Mouse (Mus musculus): ENCODE data around the gene Dmd. TPM values are rescaled to one million over a fixed set of nuclear protein-coding genes. Genes with fewer than 3 reads are reported as not detected.
"Not testable (repeated sequence)": the region's sequence is repeated elsewhere in the genome, so short reads cannot be mapped to it uniquely, and the experiment has no call there.

Dmd gene
- polyA plus RNA-seq, 1 experiment from 2014 or later, result 19.2 TPM

DNA sequence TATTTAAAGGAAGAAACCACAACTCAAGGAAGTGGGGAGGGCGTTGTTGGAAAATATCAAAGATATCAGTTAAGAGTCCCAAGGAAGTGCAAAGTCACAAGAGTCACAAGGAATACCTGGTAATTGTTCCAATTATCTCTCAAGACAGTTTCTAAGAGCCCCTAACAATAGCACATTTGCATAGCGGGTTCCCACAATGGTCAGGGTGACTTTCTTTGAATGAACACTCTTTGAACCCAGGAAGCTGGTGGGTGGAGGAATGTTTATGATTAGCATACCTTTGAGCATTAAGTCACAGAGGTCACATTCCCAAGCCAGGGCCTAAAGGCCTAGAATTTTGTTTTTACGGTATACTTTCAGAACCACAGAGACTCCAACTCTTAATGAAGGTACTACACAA is 1113.8 kb downstream of the Dmd start:
- DNase-seq (ENCODE audit: low spot score); H3K4me1 ChIP-seq (ENCODE audit: control insufficient read depth, insufficient read depth, low read length); H3K4me3 ChIP-seq (ENCODE audit: low read depth, low read length); H3K9me3 ChIP-seq (ENCODE audit: control insufficient read depth, low read length); H3K27ac ChIP-seq (replicated peaks; ENCODE audit: low read depth, low read length); H3K36me3 ChIP-seq (ENCODE audit: control insufficient read depth, insufficient read depth, low read length); ATAC-seq (ENCODE audit: insufficient number of reproducible peaks, low FRiP score, low TSS enrichment, low read depth); H3K27me3 ChIP-seq (ENCODE audit: control insufficient read depth, insufficient read depth, low read length); H3K4me2 ChIP-seq (ENCODE audit: low read depth, severe bottlenecking); H3K9ac ChIP-seq (ENCODE audit: low read length): not testable (repeated sequence)
- 94% methylated on average over 3 of the region's 3 CpGs for WGBS

- DNase-seq (ENCODE audit: low spot score), result no peak
- Histone ChIP-seq H3K9ac (ENCODE audit: low read length) (no peak overlapping the region), H3K27ac (replicated peaks; ENCODE audit: low read depth, low read length) (no peak overlapping the region), H3K4me3 (ENCODE audit: low read depth, low read length) (no peak overlapping the region), H3K36me3 (ENCODE audit: control insufficient read depth, insufficient read depth, low read length) (no peaks in the 10 kb centered on the region), H3K4me2 (ENCODE audit: low read depth, severe bottlenecking) (no peak overlapping the region), H3K9me3 (ENCODE audit: control insufficient read depth, low read length) (no peaks in the 10 kb centered on the region), H3K4me1 (ENCODE audit: control insufficient read depth, insufficient read depth, low read length) (no peaks in the 10 kb centered on the region), H3K27me3 (ENCODE audit: control insufficient read depth, insufficient read depth, low read length) (no peaks in the 10 kb centered on the region)
- no peak for ATAC-seq (ENCODE audit: insufficient number of reproducible peaks, low FRiP score, low TSS enrichment, low read depth)
- WGBS, result 73% methylated on average over 2 of the region's 2 CpGs
These were observed 1217.2 kb downstream of the Dmd start for GRCm38 (mm10) chrX:84165872-84166271.

GRCm38 (mm10) chrX:84241297-84241859 is 1292.7 kb downstream of the Dmd start:
- WGBS, result 58% methylated on average over 2 of the region's 2 CpGs

GRCm38 (mm10) chrX:84330593-84330992 is 1381.9 kb downstream of the Dmd start:
- Histone ChIP-seq H3K9ac (ENCODE audit: low read length) (no peak overlapping the region), H3K4me3 (ENCODE audit: low read depth, low read length) (no peak overlapping the region), H3K4me1 (ENCODE audit: control insufficient read depth, insufficient read depth, low read length) (no peaks in the 10 kb centered on the region), H3K36me3 (ENCODE audit: control insufficient read depth, insufficient read depth, low read length) (no peaks in the 10 kb centered on the region), H3K9me3 (ENCODE audit: control insufficient read depth, low read length) (no peaks in the 10 kb centered on the region), H3K27ac (replicated peaks; ENCODE audit: low read depth, low read length) (no peak overlapping the region), H3K4me2 (ENCODE audit: low read depth, severe bottlenecking) (no peak overlapping the region), H3K27me3 (ENCODE audit: control insufficient read depth, insufficient read depth, low read length) (no peaks in the 10 kb centered on the region)
- DNase-seq (ENCODE audit: low spot score) (no peak), ATAC-seq (ENCODE audit: insufficient number of reproducible peaks, low FRiP score, low TSS enrichment, low read depth) (no peak)

More at GRCm38 (mm10) chrX:84241297-84241859, 1292.7 kb downstream of the Dmd start:
- no peak overlapping the region for H3K27ac ChIP-seq (replicated peaks; ENCODE audit: low read depth, low read length)
- H3K36me3 ChIP-seq (ENCODE audit: control insufficient read depth, insufficient read depth, low read length), result no peaks in the 10 kb centered on the region
- no peak for DNase-seq (ENCODE audit: low spot score)
- H3K4me2 ChIP-seq (ENCODE audit: low read depth, severe bottlenecking), result no peak overlapping the region
- H3K4me3 ChIP-seq (ENCODE audit: low read depth, low read length), result no peak overlapping the region
- H3K27me3 ChIP-seq (ENCODE audit: control insufficient read depth, insufficient read depth, low read length), result no peaks in the 10 kb centered on the region
- H3K9ac ChIP-seq (ENCODE audit: low read length), result no peak overlapping the region
- no peak for ATAC-seq (ENCODE audit: insufficient number of reproducible peaks, low FRiP score, low TSS enrichment, low read depth)
- no peaks in the 10 kb centered on the region for H3K4me1 ChIP-seq (ENCODE audit: control insufficient read depth, insufficient read depth, low read length)
- no peaks in the 10 kb centered on the region for H3K9me3 ChIP-seq (ENCODE audit: control insufficient read depth, low read length)

DNA sequence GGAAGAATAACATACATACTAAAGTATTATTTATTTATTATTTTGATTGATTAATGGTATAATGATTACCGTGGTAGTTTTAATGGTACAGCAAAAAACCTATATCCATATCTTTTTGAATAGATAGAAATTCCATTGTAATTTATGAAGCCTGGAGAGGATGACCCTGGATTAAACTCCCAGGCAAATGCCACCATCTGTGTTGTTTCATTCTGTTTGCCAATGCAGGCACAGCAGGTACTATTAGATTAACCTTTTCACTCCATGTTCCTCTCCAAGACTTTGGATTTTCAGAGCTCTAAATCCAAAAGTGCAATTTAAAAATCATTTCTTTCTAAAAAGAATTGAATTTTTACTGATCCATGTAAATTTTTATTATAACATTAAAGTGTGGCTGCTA is 1383.5 kb downstream of the Dmd start:
- whole genome bisulfite sequencing, result 94% methylated on average over 1 of the region's 1 CpGs
- Histone ChIP-seq H3K9me3 (ENCODE audit: control insufficient read depth, low read length) (no peaks in the 10 kb centered on the region), H3K4me3 (ENCODE audit: low read depth, low read length) (no peak overlapping the region), H3K27me3 (ENCODE audit: control insufficient read depth, insufficient read depth, low read length) (no peaks in the 10 kb centered on the region), H3K36me3 (ENCODE audit: control insufficient read depth, insufficient read depth, low read length) (no peaks in the 10 kb centered on the region), H3K4me1 (ENCODE audit: control insufficient read depth, insufficient read depth, low read length) (no peaks in the 10 kb centered on the region), H3K9ac (ENCODE audit: low read length) (no peak overlapping the region), H3K27ac (replicated peaks; ENCODE audit: low read depth, low read length) (no peak overlapping the region), H3K4me2 (ENCODE audit: low read depth, severe bottlenecking) (no peak overlapping the region)
- ATAC-seq (ENCODE audit: insufficient number of reproducible peaks, low FRiP score, low TSS enrichment, low read depth), result no peak
- DNase-seq (ENCODE audit: low spot score), result no peak

GRCm38 (mm10) chrX:84364981-84365380 is 1416.3 kb downstream of the Dmd start:
- no peak for DNase-seq (ENCODE audit: low spot score)

GRCm38 (mm10) chrX:84435608-84436007 is 1486.9 kb downstream of the Dmd start:
- 84% methylated on average over 4 of the region's 4 CpGs for WGBS
- no peak overlapping the region for H3K27ac ChIP-seq (replicated peaks; ENCODE audit: low read depth, low read length)
- no peaks in the 10 kb centered on the region for H3K4me1 ChIP-seq (ENCODE audit: control insufficient read depth, insufficient read depth, low read length)
- no peaks in the 10 kb centered on the region for H3K27me3 ChIP-seq (ENCODE audit: control insufficient read depth, insufficient read depth, low read length)
- no peaks in the 10 kb centered on the region for H3K9me3 ChIP-seq (ENCODE audit: control insufficient read depth, low read length)
- no peaks in the 10 kb centered on the region for H3K36me3 ChIP-seq (ENCODE audit: control insufficient read depth, insufficient read depth, low read length)
- no peak overlapping the region for H3K4me3 ChIP-seq (ENCODE audit: low read depth, low read length)
- H3K9ac ChIP-seq (ENCODE audit: low read length), result no peak overlapping the region
- DNase-seq (ENCODE audit: low spot score) (no peak), ATAC-seq (ENCODE audit: insufficient number of reproducible peaks, low FRiP score, low TSS enrichment, low read depth) (no peak)
- no peak overlapping the region for H3K4me2 ChIP-seq (ENCODE audit: low read depth, severe bottlenecking)

More at GRCm38 (mm10) chrX:84364981-84365380, 1416.3 kb downstream of the Dmd start:
- no peaks in the 10 kb centered on the region for H3K9me3 ChIP-seq (ENCODE audit: control insufficient read depth, low read length)
- H3K27ac ChIP-seq (replicated peaks; ENCODE audit: low read depth, low read length), result no peak overlapping the region
- H3K27me3 ChIP-seq (ENCODE audit: control insufficient read depth, insufficient read depth, low read length), result no peaks in the 10 kb centered on the region
- no peak overlapping the region for H3K4me3 ChIP-seq (ENCODE audit: low read depth, low read length)
- no peaks in the 10 kb centered on the region for H3K36me3 ChIP-seq (ENCODE audit: control insufficient read depth, insufficient read depth, low read length)
- H3K4me1 ChIP-seq (ENCODE audit: control insufficient read depth, insufficient read depth, low read length), result no peaks in the 10 kb centered on the region
- H3K4me2 ChIP-seq (ENCODE audit: low read depth, severe bottlenecking), result no peak overlapping the region
- no peak overlapping the region for H3K9ac ChIP-seq (ENCODE audit: low read length)
- ATAC-seq (ENCODE audit: insufficient number of reproducible peaks, low FRiP score, low TSS enrichment, low read depth), result no peak

- Histone ChIP-seq H3K27me3 (ENCODE audit: control insufficient read depth, insufficient read depth, low read length) (no peaks in the 10 kb centered on the region), H3K27ac (replicated peaks; ENCODE audit: low read depth, low read length) (no peak overlapping the region), H3K36me3 (ENCODE audit: control insufficient read depth, insufficient read depth, low read length) (no peaks in the 10 kb centered on the region), H3K9me3 (ENCODE audit: control insufficient read depth, low read length) (no peaks in the 10 kb centered on the region), H3K4me2 (ENCODE audit: low read depth, severe bottlenecking) (no peak overlapping the region), H3K9ac (ENCODE audit: low read length) (no peak overlapping the region), H3K4me3 (ENCODE audit: low read depth, low read length) (no peak overlapping the region), H3K4me1 (ENCODE audit: control insufficient read depth, insufficient read depth, low read length) (no peaks in the 10 kb centered on the region)
- WGBS, result 84% methylated on average over 4 of the region's 4 CpGs
- DNase-seq (ENCODE audit: low spot score) (no peak), ATAC-seq (ENCODE audit: insufficient number of reproducible peaks, low FRiP score, low TSS enrichment, low read depth) (no peak)
These were observed 1487.9 kb downstream of the Dmd start for GRCm38 (mm10) chrX:84436556-84436955.

GRCm38 (mm10) chrX:84442996-84443395 is 1494.3 kb downstream of the Dmd start:
- no peak overlapping the region for H3K27ac ChIP-seq (replicated peaks; ENCODE audit: low read depth, low read length)
- H3K36me3 ChIP-seq (ENCODE audit: control insufficient read depth, insufficient read depth, low read length), result no peaks in the 10 kb centered on the region
- DNase-seq (ENCODE audit: low spot score) (no peak), ATAC-seq (ENCODE audit: insufficient number of reproducible peaks, low FRiP score, low TSS enrichment, low read depth) (no peak)
- H3K9ac ChIP-seq (ENCODE audit: low read length), result no peak overlapping the region
- H3K9me3 ChIP-seq (ENCODE audit: control insufficient read depth, low read length), result no peaks in the 10 kb centered on the region
- H3K4me1 ChIP-seq (ENCODE audit: control insufficient read depth, insufficient read depth, low read length), result no peaks in the 10 kb centered on the region
- no peaks in the 10 kb centered on the region for H3K27me3 ChIP-seq (ENCODE audit: control insufficient read depth, insufficient read depth, low read length)
- WGBS, result 74% methylated on average over 3 of the region's 3 CpGs
- no peak overlapping the region for H3K4me3 ChIP-seq (ENCODE audit: low read depth, low read length)
- no peak overlapping the region for H3K4me2 ChIP-seq (ENCODE audit: low read depth, severe bottlenecking)

Measured in limb, embryonic 11.5 days (tissue).